Mouse (Mus musculus): ENCODE measurements around the gene Aire.
A peak's percentile ranks its signal among the peaks of the same experiment; 100 is the strongest.

Aire gene

DNA sequence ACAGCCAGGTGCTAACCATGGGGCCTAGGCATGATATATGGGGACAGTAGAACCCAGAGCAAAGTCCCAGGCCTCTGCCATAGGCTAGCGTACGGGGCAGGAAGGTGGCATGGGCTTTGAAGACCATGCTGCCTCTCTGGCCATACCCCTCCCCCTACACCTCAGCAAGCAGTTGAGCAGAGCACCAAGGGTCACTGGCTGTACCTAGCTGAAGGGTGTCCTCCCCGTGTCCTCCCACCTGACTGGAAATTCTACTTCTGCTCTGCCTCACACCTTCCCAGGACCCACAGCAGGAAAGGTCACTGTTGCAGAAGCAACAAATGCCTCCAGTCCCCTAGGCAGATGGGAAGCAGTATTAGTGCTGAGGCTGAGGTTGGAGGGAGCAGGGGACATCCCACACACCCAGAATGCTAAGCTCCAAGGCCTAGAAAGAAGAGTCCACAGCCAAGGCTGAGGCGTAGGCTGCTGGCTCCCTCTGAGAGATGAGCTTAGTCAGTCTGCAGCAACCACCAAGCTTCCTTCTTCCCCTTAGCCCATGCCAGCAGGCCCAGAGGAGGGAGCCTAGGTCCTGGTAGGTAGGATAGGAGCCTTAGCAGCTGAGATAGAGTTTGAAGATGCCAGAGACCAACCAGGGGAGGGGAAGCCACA, 37.5 kb downstream of the Aire start:
- DNase-seq = peak in 1 of 2 experiments; percentile 32

DNA sequence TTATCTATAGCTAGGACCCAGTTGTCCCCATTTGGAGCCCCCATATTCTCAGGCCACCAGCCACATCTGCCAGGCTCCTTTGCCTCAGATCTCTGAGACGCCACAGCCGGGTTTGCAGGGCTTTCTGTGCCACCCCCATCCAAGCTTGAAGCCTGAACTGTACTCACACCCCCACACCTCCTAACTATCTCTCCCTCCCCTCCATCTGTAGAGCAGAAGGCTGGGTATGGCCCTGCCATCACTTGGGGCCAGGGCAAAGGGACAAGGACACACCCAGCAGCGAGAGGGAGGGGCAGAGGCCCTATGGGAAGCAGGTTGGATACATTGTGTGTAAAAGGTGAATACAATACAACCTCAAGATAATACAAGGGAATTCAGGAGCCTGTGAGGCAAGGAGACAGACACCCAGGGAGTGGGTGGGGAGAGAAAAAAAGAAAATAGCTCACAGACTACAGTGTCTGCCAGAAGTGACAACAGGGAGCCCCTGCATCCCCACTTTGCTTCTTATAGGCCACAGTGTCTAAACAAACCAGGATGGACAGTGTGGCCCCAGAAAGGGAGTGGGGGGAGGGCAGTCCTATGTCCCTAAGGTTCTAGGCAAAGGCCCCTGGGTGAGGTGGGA, 38.8 kb downstream of the Aire start:
- DNase-seq = no peak

DNA sequence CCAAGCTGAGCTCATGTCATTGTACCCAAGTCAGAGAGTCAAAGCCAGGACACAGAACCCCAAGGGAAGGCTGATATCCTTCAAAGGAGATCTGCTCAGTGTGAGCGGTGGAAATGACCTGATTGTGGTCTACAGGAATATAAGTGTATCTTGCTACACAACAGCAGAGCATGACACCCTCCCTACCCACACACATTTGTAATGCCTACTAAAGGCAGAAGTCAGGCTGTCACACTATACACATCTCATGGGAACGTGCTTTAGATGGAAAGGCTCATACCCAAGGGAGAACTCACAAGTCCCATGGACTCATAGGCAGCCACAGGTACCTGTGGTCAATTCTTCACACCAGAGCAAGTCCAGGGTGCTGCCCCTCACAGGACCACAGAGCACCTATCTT, 41.1 kb downstream of the Aire start:
- no peak for DNase-seq

DNA sequence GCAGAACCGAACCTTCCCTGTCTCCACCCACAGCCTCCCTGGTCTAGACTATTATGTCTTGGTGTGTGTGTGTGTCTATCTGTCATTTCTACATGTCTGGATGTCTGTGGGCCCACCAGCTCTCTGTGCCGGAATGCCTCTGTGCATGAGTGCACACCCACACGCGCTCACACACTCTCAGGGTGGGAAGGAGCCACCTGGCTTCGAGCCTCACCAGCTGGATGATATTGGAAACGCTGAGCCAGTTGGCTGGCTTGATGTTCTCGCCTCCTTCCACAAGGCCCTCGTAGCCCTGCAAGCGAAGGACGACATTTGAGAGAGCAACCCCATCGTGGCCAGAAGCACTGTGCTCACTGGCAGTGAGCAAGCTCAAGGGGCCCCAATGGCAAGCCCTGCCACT, 41.6 kb downstream of the Aire start:
- no peak for DNase-seq

DNA sequence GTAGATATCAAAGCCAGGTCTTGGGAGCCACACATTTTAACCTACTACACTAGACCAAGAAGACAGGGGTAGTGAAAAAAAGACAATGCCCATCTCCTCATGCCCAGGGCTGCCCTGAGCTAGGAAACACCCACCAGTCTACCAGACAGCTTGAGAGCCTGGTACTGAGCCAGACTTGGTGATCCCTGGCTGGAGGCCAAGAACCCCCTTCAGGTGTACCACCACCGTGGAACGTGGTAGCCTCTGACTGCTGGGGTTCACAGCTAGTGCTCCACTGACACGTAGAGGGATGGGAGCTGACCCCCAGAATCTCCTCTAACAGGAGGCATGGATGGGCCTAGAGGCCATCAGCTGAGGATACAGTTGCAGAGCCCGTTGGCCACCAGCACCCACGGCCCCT, 43.2 kb downstream of the Aire start:
- DNase-seq = no peak

DNA sequence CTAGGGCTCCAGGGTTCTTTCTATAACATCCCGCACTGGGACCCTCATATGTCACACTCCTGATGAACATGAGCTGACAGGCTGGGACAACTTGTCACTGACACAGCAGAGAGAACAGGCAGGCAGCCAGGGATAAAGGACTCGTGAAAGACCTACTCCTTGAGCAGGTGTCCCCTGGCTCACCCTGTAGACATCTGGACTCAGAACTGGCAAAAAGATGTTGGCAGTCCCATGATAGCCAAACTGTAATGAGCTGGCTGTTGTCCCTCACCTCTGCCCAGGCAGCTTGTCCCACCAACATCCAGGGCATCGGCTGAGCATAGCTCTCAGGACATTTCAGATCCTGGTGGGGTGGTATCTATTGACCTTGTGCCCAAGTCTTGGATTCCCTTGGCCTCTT, 47.8 kb downstream of the Aire start:
- no peak for DNase-seq

DNA sequence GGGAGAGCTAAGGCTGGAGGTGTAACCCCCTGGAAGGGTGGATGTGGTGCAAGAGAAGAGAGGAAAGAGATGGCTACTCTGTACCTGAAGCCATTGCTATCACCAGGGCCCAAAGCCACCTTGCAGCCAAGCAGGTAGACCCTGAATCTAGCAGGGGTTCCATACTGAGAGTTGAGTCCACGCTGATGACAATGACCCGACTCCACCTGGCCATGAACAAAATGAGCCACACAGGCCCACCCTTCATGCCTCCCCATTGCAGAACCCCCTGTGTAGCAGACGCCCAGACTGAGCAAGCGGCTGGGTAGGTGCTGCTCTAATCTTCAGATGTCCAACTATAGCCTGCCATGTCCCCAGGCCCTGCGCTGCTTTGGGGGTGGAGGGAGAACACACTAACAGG, 57.6 kb downstream of the Aire start:
- DNase-seq = no peak

DNA sequence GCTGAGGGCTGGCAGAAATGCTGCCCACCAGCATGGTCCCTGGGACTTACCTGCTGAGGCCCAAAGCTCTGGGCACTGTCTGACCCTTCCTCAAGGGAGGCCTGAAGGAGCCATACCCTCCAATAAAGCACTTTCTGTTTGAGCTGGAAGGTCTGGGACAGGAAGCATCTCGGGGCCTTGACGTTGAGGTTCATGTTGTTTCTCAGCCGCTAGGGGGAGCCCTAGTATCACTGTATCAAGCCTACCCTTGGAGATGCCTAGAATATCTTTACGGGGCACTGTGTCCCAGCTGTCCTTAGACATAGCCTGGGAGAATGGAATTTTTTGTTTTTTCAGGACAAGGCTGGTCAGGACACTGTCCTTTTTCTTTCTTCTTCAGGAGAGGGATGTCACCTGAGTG, 58.8 kb downstream of the Aire start:
- peak; percentile 66 to 67 for DNase-seq
